Mouse (Mus musculus) brain, embryonic 14.5 days (tissue): ENCODE results near the gene Igf1r. TPM values are rescaled to one million over a fixed set of nuclear protein-coding genes. Genes with fewer than 3 reads are reported as not detected.
A peak's percentile ranks its signal among the peaks of the same experiment; 100 is the strongest.

Experiments used
- DNase-seq: peaks from one replicate; pipeline ENCODE4 v3.0.0-alpha.2; 2011; ENCODE audit warnings: low read depth
- CTCF ChIP-seq: fragments of 200-500 bp; IDR thresholded peaks from 2 replicates; pipeline ENCODE4 v1.5.1; 2012; ENCODE audit warnings: inconsistent platforms, mild to moderate bottlenecking, moderate library complexity, borderline replicate concordance; ENCODE audit not compliant: insufficient read depth, insufficient read length; ENCODE audit errors: extremely low read depth
- POLR2A ChIP-seq: fragments of 200-500 bp; IDR thresholded peaks from 2 replicates; pipeline ENCODE4 v1.6.1; 2012; ENCODE audit warnings: mild to moderate bottlenecking, inconsistent platforms, borderline replicate concordance; ENCODE audit not compliant: poor library complexity, insufficient read depth, insufficient read length, severe bottlenecking; ENCODE audit errors: extremely low read depth
- polyA plus RNA-seq: library from polyadenylated mRNA; depleted of rRNA; stranded (reverse); fragments of >200 nt; gene quantifications from 2 replicates; pipeline ENCODE4 v1.2.3, GENCODE M21; 2012

Gene Igf1r
- polyA plus RNA-seq, 1 experiment, result 40.6 TPM

- peak; percentile 86 for DNase-seq
- TF ChIP-seq CTCF (no peak), POLR2A (no peak)
Measured at GRCm38 (mm10) chr7:68172776-68173175, 220.1 kb downstream of the Igf1r start.

DNA sequence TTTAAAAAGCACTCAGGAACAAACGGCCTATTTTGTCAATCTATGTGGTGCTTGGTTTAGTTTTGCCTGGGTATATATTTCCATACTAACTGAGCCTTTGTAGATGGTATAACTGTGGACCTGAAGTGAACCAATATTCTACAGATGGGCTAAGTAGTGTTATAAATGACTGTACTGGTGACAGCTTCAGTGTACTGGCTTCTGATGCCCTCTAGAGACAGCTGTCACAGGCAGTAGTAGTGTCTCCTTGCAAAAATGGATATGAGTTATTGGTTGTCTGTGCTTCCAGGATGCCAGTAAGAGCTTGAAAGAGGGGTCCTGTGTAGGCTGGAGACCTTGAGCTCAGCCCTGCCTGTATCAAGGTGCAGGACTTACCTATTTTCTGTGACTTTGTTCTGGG, 227.0 kb downstream of the Igf1r start:
- TF ChIP-seq POLR2A (no peak), CTCF (no peak)
- DNase-seq, result no peak

DNA sequence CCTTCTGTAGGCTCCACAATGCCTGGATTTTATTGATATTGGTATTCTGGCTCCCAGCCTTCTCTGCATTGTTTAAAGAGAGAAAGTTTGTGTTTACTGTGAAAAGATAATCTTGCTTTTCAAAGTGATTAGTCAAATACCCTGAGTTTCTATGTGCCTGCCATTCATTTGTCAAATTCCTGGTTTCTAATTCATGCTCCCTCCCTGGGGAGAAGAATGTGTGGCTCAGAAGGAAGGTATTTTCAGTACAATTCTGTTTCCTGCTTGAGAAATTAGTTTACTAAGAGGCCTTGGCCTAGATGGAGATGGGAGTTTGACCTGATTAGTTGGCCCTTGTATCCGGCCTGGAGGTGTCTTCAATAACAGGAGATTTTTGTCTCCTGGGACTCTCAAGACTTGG, 228.5 kb downstream of the Igf1r start:
- no peak for TF ChIP-seq CTCF
- TF ChIP-seq POLR2A, result no peak

DNA sequence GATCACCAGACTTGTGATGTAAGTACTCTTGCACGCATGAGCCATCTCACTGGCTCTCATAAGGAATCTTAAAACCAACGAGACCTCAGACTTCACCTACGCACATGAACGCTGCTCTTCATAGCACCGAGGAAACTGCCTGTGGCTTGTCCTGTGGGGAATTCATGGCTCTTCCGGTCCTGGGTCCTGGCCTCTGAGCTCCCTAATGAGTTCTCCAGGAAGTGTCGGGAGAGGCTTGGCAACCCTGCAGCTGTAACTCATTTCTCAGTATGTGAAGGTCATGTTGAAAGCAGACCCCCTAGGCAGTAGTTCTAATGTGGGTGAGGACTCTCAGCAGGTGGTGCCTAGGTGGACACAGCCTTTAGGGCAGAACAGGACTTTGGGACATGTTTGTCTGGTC, 229.4 kb downstream of the Igf1r start:
- TF ChIP-seq CTCF, result no peak
- no peak for TF ChIP-seq POLR2A

More for the DNA sequence above, 228.5 kb downstream of the Igf1r start:
- DNase-seq, result no peak

DNA sequence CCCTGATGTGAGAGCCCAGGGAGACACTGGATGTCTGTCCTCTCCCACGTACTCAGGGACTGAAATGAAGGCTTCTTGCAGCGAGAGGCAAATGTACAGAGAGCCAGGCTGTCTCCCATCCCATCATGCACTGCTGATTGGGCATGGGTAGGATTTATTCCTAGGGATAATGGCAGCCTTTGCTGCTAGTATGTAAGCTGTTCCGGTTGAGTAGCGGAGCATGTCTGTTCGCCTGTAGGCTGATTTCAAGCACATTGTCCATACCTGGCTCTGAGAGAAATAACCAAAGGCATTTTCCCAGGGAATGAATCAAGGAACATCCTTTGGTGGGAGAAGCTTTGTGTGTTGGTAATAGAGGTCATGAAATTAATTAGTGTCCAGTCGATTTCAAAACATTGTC, 230.1 kb downstream of the Igf1r start:
- peak; percentile 54 for DNase-seq
- no peak for TF ChIP-seq CTCF
- no peak for TF ChIP-seq POLR2A

More for the DNA sequence above, 229.4 kb downstream of the Igf1r start:
- DNase-seq, result no peak

DNA sequence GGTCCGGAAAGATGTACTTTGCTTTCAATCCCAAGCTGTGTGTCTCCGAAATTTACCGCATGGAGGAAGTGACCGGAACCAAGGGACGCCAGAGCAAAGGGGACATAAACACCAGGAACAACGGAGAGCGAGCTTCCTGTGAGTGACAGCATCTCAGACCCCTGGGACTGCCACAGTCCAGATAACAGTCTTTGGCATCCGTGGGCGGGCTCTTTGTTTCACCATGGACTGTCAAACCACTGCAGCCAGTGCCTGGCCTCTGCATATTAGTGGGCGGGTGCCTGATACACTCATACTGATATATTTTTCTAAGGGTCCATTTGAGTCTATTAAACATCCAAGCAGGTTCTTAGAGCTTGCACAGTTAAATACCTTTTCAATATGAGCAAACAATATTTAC, 230.8 kb downstream of the Igf1r start:
- no peak for DNase-seq
- TF ChIP-seq CTCF (no peak), POLR2A (no peak)

- DNase-seq, result no peak
- TF ChIP-seq CTCF (no peak), POLR2A (no peak)
Measured at GRCm38 (mm10) chr7:68189211-68189610, 236.6 kb downstream of the Igf1r start.

DNA sequence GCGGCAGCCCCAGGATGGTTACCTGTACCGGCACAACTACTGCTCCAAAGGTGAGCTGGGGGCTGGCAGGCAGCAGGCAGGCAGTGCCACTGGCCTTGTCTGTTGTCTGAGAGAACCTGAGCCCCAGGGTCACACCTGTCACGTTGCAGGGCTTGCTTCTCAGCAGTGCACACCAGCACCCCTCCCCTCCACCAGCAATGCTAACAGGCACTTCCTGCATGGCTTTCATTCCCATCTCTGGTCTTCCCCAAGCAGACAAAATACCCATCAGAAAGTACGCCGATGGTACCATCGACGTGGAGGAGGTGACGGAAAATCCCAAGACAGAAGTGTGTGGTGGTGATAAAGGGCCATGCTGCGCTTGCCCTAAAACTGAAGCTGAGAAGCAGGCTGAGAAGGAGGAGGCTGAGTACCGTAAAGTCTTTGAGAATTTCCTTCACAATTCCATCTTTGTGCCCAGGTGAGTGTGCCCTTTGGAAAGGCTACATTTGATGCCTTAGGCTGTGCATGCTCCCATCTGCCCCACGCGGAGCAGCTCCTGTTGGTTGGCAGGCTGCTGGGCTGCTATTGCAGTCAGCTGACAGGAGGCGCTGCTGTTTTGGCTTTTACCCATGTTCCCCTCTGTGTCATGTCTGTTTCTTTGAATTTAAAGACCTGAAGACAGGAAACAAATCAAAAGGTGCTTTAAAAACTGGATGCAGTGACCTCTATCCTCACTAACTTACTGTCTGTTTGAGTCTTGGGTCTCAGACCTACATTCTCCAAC, 237.2 kb downstream of the Igf1r start:
- TF ChIP-seq CTCF, result no peak
- no peak for TF ChIP-seq POLR2A
- no peak for DNase-seq

GRCm38 (mm10) chr7:68193958-68194695, 241.5 kb downstream of the Igf1r start:
- TF ChIP-seq POLR2A (no peak), CTCF (no peak)
- no peak for DNase-seq

DNA sequence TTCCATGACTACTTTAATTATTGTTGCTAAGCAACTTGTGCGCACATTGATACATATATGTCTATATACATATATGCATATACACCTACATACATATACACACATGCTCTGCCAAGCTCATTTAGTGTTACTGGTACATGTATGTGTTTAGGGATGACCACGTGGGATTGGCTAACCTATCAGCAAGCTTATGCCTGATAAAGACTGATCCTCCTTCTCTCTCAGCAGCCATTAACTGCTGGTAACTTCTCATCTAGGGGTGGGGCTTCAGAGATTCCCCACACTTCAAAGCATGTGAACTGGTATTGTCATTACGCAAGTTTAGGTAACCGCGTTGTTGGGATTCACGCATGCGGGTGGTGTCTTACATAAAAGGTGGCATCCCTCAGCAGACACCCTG, 247.0 kb downstream of the Igf1r start:
- no peak for TF ChIP-seq POLR2A
- no peak for TF ChIP-seq CTCF

GRCm38 (mm10) chr7:68205776-68206427, 253.3 kb downstream of the Igf1r start:
- no peak for TF ChIP-seq CTCF
- no peak for TF ChIP-seq POLR2A
- DNase-seq, result no peak

More for the DNA sequence above, 247.0 kb downstream of the Igf1r start:
- DNase-seq, result no peak
